In the genomic region with DNA sequence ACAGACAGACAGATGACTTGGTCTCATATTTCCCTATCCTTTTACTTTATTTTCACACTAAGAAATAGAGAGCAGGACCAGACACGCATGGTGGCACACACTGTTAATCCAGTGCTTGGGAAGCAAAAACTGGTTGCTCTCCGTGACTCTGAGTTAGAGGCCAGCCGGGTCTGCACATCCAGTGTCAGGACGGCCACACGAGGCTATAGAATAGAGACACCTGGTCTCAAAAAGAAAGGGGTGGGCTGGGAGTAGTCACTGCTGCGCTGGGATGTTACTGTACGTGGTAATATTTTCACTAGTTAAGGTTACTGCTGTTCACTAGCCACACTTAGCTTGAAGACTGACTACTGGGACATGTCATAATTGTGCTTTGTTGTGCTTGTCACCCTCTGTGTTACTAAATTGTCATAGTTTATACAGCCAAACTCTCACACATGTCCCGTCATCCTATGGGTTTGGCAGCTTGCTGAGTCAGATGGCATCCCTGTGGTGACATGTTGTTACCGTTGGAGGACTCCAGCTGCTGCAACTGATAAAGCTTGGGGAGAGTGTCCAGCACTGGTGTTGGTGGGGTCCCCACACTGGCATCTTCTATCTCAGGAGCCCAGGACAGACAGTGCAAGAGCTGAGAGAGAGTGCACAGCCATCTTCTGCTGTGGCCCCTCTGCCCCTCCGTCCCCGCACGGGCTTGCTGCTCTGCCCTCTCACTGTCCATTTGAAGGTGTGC, we compare ENCODE assay signal across 13 mouse cellular contexts. TPM values are rescaled to one million over a fixed set of nuclear protein-coding genes. Genes with fewer than 3 reads are reported as not detected.
DNase-seq lines count a peak whose midpoint lies in the region; ATAC-seq lines count a peak whose summit lies in the region.
"Had no signal": no experiment of that assay in that cellular context is flagged by ENCODE, and none has a peak within 500 bp of the region (broad histone marks: within the 10 kb centered on the region; RNA-seq: fewer than 3 reads in every experiment).

No protein-coding gene starts in this region.

- no peak for DNase-seq in limb, embryonic 10.5 days (ENCODE audit: low spot score)
- no peak for DNase-seq in adrenal gland, postnatal 14 days
- no peak for DNase-seq in thymus, postnatal 36 days
- DNase-seq: adrenal gland, postnatal 10 days; cerebellum, postnatal 14 days; gastrocnemius, postnatal 14 days; retina, postnatal 1 day had no signal

- H3K27ac ChIP-seq in limb, embryonic 12.5 days, result no peak overlapping the region
- no peak overlapping the region for H3K27ac ChIP-seq in limb, embryonic 10.5 days
- peak overlapping the region; percentile 97 for H3K27ac ChIP-seq in liver, embryonic 15.5 days (replicated peaks)
- H3K27ac ChIP-seq in stomach, embryonic 16.5 days (ENCODE audit: low read length), result no peak overlapping the region
- H3K27ac ChIP-seq: hindbrain, postnatal 0 days had no signal

- ATAC-seq in limb, embryonic 12.5 days (ENCODE audit: insufficient number of reproducible peaks, insufficient read depth, low FRiP score, low TSS enrichment, low read depth), result peak; percentile 56; the same call in 1 of the 2 replicates
- peak; percentile 84 for ATAC-seq in common myeloid progenitor, adult 5-6 weeks (replicated peaks; ENCODE audit: low read depth, poor library complexity, severe bottlenecking)
- ATAC-seq in liver, embryonic 15.5 days (ENCODE audit: insufficient read depth), result peak; percentile 99
- peak; percentile 73 for ATAC-seq in stomach, embryonic 16.5 days (ENCODE audit: insufficient read depth, low FRiP score)
- ATAC-seq: hindbrain, postnatal 0 days had no signal

- no peak overlapping the region for H3K4me2 ChIP-seq in limb, embryonic 12.5 days
- peak overlapping the region; percentile 60 for H3K4me2 ChIP-seq in liver, embryonic 15.5 days
- H3K4me2 ChIP-seq in stomach, embryonic 16.5 days (ENCODE audit: low read depth, low read length), result no peak overlapping the region

- WGBS in limb, embryonic 12.5 days, result 84% methylated on average over 12 of the region's 12 CpGs
- WGBS in limb, embryonic 10.5 days, result 87% methylated on average over 12 of the region's 12 CpGs
- WGBS in liver, embryonic 15.5 days (ENCODE audit: insufficient replicate concordance), result 25% methylated on average over 12 of the region's 12 CpGs
- WGBS in stomach, embryonic 16.5 days, result 76% methylated on average over 12 of the region's 12 CpGs

- no peaks in the 10 kb centered on the region for H3K27me3 ChIP-seq in limb, embryonic 12.5 days
- H3K27me3 ChIP-seq in limb, embryonic 10.5 days (ENCODE audit: low read depth, poor library complexity, severe bottlenecking), result no peaks in the 10 kb centered on the region
- H3K27me3 ChIP-seq in liver, embryonic 15.5 days, result no peaks in the 10 kb centered on the region
- no peaks in the 10 kb centered on the region for H3K27me3 ChIP-seq in stomach, embryonic 16.5 days (ENCODE audit: control insufficient read depth, insufficient read depth, low read length)

- H3K4me1 ChIP-seq in limb, embryonic 12.5 days (replicated peaks), result no peaks in the 10 kb centered on the region
- H3K4me1 ChIP-seq in limb, embryonic 10.5 days, result no peaks in the 10 kb centered on the region
- H3K4me1 ChIP-seq in liver, embryonic 15.5 days (replicated peaks), result peaks cover 75% of the 10 kb centered on the region
- no peaks in the 10 kb centered on the region for H3K4me1 ChIP-seq in stomach, embryonic 16.5 days (ENCODE audit: control insufficient read depth, insufficient read depth, low read length)

- no peak overlapping the region for H3K9ac ChIP-seq in limb, embryonic 12.5 days (replicated peaks)
- peak overlapping the region; percentile 51 for H3K9ac ChIP-seq in liver, embryonic 15.5 days
- H3K9ac ChIP-seq in stomach, embryonic 16.5 days (ENCODE audit: low read length), result no peak overlapping the region

- no peak overlapping the region for H3K4me3 ChIP-seq in limb, embryonic 12.5 days (replicated peaks)
- no peak overlapping the region for H3K4me3 ChIP-seq in limb, embryonic 10.5 days
- 0 out of 2 replicates have a peak overlapping the region, but pooled peaks have one; percentile 11 for H3K4me3 ChIP-seq in liver, embryonic 15.5 days (replicated peaks)
- H3K4me3 ChIP-seq in stomach, embryonic 16.5 days (replicated peaks; ENCODE audit: low read length), result no peak overlapping the region
- H3K4me3 ChIP-seq: myocyte had no signal

- H3K36me3 ChIP-seq in limb, embryonic 12.5 days, result peaks cover 82% of the 10 kb centered on the region
- peaks cover 87% of the 10 kb centered on the region for H3K36me3 ChIP-seq in limb, embryonic 10.5 days
- H3K36me3 ChIP-seq in liver, embryonic 15.5 days (replicated peaks), result peaks cover 83% of the 10 kb centered on the region
- peaks cover 9% of the 10 kb centered on the region; the same call in 1 of the 2 replicates for H3K36me3 ChIP-seq in stomach, embryonic 16.5 days (ENCODE audit: control insufficient read depth, insufficient read depth, low read length)

- no peaks in the 10 kb centered on the region for H3K9me3 ChIP-seq in limb, embryonic 12.5 days
- H3K9me3 ChIP-seq in limb, embryonic 10.5 days (replicated peaks), result no peaks in the 10 kb centered on the region
- H3K9me3 ChIP-seq in liver, embryonic 15.5 days (replicated peaks), result no peaks in the 10 kb centered on the region
- H3K9me3 ChIP-seq in stomach, embryonic 16.5 days (replicated peaks; ENCODE audit: control insufficient read depth, low read length), result no peaks in the 10 kb centered on the region

RNA-seq across cellular contexts. Expression of a gene that starts 53.0 kb away (rescaled TPM):
- polyA plus RNA-seq in limb, embryonic 12.5 days (2016; fragmentation: Nextera tagmentation; extraction: Ambion mirVana), result 62.9 and 63.3 TPM in 2 replicates
- 40.0 and 51.8 TPM in 2 replicates for polyA plus RNA-seq in limb, embryonic 10.5 days (2016; fragmentation: Nextera tagmentation; extraction: Ambion mirVana)
- 66.3 and 97.0 TPM in 2 replicates for total RNA-seq in common myeloid progenitor, adult 5-6 weeks (2017)
- polyA plus RNA-seq in liver, embryonic 15.5 days (2015; fragmentation: Nextera tagmentation; extraction: Ambion mirVana), result 42.3 and 46.7 TPM in 2 replicates
- polyA plus RNA-seq in stomach, embryonic 16.5 days (2015; fragmentation: Nextera tagmentation; extraction: Ambion mirVana), result 27.6 and 28.8 TPM in 2 replicates
- total RNA-seq in adrenal gland, postnatal 14 days (2021), result 32.6 and 43.0 TPM in 2 replicates
